Mouse (Mus musculus): ENCODE measurements around the gene Cchcr1. TPM values are rescaled to one million over a fixed set of nuclear protein-coding genes. Genes with fewer than 3 reads are reported as not detected.

Cchcr1 gene
- polyA plus RNA-seq (2017; shearing (Covaris generic)): 8.8 TPM

GRCm38 (mm10) chr17:35516652-35517500 lies at the start of gene Cchcr1, which contains the start of gene Tcf19:
TSS of gene Cchcr1 (plus strand) at chr17:35517100.
TSS of gene Tcf19 (minus strand) at chr17:35516824.

GRCm38 (mm10) chr17:35469842-35470751 lies 46.8 kb upstream of the Cchcr1 start, which contains the start of gene H2-Q10:
TSS of gene H2-Q10 (plus strand) at chr17:35470089.

GRCm38 (mm10) chr17:35505776-35506175 lies 11.1 kb upstream of the Cchcr1 start, which contains the start of gene Pou5f1:
TSS of gene Pou5f1 (plus strand) at chr17:35506018.

GRCm38 (mm10) chr17:35532901-35533300 lies 16.0 kb downstream of the Cchcr1 start, which contains the start of gene Psors1c2:
TSS of gene Psors1c2 (plus strand) at chr17:35533201.

GRCm38 (mm10) chr17:35551881-35552414 lies 35.0 kb downstream of the Cchcr1 start, which contains the start of gene Cdsn:
TSS of gene Cdsn (plus strand) at chr17:35552128.

GRCm38 (mm10) chr17:35567150-35567549 lies 50.2 kb downstream of the Cchcr1 start, which contains the start of gene 2300002M23Rik:
TSS of gene 2300002M23Rik (plus strand) at chr17:35567450.

Other genes with a start within 250 kb of the Cchcr1 start
- gene H2-Q1, start 196.7 kb upstream of the Cchcr1 start, polyA plus RNA-seq (2017; shearing (Covaris generic)): 0.15 TPM
- 20.2 TPM for gene H2-Q2, start 174.9 kb upstream of the Cchcr1 start, polyA plus RNA-seq (2017; shearing (Covaris generic))
- gene H2-Q4, start 137.5 kb upstream of the Cchcr1 start, polyA plus RNA-seq (2017; shearing (Covaris generic)): 45.7 TPM
- gene H2-Q6, start 92.2 kb upstream of the Cchcr1 start, polyA plus RNA-seq (2017; shearing (Covaris generic)): 903 TPM
- gene H2-Q7, start 77.9 kb upstream of the Cchcr1 start, polyA plus RNA-seq (2017; shearing (Covaris generic)): 2,503 TPM
- 22.9 TPM for gene H2-Q10, start 47.0 kb upstream of the Cchcr1 start, polyA plus RNA-seq (2017; shearing (Covaris generic))
- not detected for gene Pou5f1, start 11.1 kb upstream of the Cchcr1 start, polyA plus RNA-seq (2017; shearing (Covaris generic))
- 16.4 TPM for gene Tcf19, start 276 bp upstream of the Cchcr1 start, polyA plus RNA-seq (2017; shearing (Covaris generic))
- not detected for gene Psors1c2, start 16.1 kb downstream of the Cchcr1 start, polyA plus RNA-seq (2017; shearing (Covaris generic))
- not detected for gene Cdsn, start 35.0 kb downstream of the Cchcr1 start, polyA plus RNA-seq (2017; shearing (Covaris generic))
- not detected for gene 2300002M23Rik, start 50.4 kb downstream of the Cchcr1 start, polyA plus RNA-seq (2017; shearing (Covaris generic))
- gene Sfta2, start 84.4 kb downstream of the Cchcr1 start, polyA plus RNA-seq (2017; shearing (Covaris generic)): not detected
- gene Gm9573, start 109.5 kb downstream of the Cchcr1 start, polyA plus RNA-seq (2017; shearing (Covaris generic)): not detected
- gene Mucl3, start 126.6 kb downstream of the Cchcr1 start, polyA plus RNA-seq (2017; shearing (Covaris generic)): not detected
- gene Vars2, start 150.5 kb downstream of the Cchcr1 start, polyA plus RNA-seq (2017; shearing (Covaris generic)): 42.1 TPM
- gene Gtf2h4, start 156.6 kb downstream of the Cchcr1 start, polyA plus RNA-seq (2017; shearing (Covaris generic)): 28.8 TPM
- 5.8 TPM for gene Ddr1, start 187.5 kb downstream of the Cchcr1 start, polyA plus RNA-seq (2017; shearing (Covaris generic))

Data from CD4-positive, CD25-positive, alpha-beta regulatory T cell, adult 9 weeks (primary cell).